Mouse (Mus musculus): ENCODE results near the gene Mttp. TPM values are rescaled to one million over a fixed set of nuclear protein-coding genes. Genes with fewer than 3 reads are reported as not detected.

Gene Mttp
- total RNA-seq, 2 experiments from 2014 or later = 0.91 TPM; not detected in 1

DNA sequence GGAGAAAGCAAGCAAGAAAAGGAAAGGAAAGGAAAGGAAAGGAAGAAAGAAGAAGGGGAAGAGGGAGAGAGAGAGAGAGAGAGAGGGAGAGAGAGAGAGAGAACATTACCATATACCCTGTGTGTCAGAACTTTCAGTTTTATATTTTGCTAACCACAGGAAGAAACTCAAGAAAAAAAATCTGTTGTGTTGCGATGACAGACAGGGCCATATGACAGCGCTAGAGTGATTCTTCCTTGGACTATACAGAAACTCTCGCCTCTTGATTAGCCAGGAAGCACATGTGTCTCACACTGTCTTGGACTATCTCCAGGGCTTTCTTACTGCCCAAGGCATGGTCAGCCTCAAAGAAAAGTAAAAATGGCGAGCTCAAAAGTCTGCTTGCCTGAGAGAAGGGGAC lies 82.1 kb downstream of the Mttp start:
- ATAC-seq (replicated peaks; ENCODE audit: low FRiP score, poor library complexity, severe bottlenecking) = no peak

DNA sequence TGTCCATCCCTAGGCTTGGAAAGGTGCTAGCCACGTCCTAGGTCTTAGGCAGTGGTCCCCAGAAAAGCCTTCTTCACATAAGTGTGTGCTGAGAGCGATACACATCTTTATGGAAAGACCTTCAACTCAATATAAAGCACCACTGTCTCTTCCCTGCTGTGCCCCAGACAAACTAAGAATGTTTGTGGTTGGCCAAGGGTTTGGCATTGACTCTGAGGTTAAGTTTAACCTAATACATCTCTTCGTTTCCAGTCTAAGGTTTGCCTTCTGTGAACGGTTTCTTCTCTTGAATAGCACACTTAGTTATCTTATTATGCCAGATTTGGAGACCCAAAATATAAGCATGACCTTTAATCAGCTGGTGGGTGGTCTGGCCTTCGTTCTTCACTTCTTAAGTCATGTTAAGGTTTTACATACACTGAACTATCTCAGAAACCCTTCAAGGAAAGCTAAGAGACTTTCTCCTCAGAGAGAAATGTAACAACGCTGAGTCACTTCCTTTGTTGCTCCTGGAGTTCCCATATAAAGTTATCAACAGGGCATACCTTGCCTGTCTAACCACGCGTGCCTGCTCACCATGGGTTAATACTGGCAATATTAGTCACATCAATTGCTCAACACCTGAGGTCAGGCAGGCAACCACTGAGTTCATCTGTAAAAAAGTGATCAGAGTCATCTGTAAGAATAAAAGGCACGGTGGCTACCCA lies 83.4 kb downstream of the Mttp start:
- no peak for ATAC-seq (replicated peaks; ENCODE audit: low FRiP score, poor library complexity, severe bottlenecking)

DNA sequence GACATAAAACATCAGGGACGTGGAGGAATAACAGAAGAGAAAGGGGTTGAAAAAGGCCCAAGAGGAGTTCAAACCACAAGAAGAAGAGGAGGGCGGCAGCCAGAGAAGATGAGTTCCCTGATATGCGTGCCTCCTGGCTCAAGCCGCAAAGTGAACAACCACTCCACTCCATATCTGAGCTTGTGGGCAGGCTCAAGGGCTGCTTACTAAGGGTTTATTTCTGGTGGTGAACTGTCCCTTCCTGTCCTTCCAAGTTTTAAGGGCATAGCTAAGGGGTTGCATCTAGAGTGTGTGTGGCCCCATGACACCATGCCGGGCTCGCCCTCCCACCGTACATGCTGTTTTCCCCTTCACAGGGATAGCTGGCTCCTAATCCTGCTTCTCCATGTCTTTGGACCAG lies 84.3 kb downstream of the Mttp start:
- ATAC-seq (replicated peaks; ENCODE audit: low FRiP score, poor library complexity, severe bottlenecking) = no peak

DNA sequence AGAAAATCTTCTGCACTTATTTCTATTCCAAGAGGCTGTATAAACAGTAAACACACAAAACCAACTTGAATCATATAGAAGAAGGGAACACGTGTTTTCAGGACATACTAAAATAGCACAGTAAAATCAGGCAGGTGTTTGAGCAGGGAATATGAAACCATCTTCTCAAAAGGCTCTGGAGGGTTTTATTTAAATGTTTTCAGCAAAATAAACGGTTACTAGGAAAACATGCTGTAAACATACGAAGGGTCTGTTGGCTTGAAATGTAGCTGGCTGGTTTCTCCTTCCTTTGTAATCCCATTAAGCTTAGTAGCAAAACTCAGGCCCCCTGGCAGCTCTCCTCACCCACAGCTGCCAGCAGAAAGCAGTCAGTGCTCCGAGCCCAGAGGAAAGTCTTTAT lies 86.5 kb downstream of the Mttp start:
- no peak for ATAC-seq (replicated peaks; ENCODE audit: low FRiP score, poor library complexity, severe bottlenecking)

DNA sequence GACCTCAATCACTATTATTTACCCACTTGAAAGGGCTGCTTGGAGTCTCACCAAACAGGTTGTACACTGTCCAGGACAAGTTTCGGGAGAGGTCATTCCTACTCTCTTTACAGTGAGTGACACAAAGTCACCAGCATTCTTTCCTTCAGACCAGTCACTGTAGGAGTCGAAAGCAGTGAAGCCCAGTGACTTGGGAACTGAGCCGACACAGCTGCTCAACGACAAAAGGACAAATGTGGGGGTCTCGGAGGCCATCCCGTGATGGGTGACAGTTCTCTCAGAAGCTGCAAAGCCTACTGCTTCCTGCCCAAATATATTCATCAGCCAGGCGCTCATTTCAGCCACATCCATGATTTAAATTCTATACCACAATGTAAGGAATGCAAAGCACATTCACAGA lies 87.8 kb downstream of the Mttp start:
- ATAC-seq (replicated peaks; ENCODE audit: low FRiP score, poor library complexity, severe bottlenecking) = no peak

DNA sequence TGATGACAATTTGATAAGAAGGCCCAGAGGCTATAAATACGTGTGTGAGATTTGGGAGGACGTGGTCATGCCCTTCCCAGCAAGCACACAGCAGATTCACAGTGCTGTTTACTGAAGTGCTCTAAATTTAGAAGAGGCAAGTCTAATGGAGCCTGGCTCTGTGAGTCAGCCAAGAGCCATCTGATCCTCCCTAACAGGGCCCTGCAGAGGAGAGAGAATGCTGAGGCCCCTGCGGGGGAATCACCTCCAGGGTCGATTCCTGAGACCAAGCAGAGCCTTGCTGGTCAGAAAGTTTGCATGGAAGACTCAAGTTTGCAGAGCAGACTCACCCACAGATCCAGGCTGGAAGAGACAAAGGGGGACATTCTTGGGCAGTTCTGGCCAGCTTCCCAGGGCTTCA lies 90.8 kb downstream of the Mttp start:
- no peak for ATAC-seq (replicated peaks; ENCODE audit: low FRiP score, poor library complexity, severe bottlenecking)

DNA sequence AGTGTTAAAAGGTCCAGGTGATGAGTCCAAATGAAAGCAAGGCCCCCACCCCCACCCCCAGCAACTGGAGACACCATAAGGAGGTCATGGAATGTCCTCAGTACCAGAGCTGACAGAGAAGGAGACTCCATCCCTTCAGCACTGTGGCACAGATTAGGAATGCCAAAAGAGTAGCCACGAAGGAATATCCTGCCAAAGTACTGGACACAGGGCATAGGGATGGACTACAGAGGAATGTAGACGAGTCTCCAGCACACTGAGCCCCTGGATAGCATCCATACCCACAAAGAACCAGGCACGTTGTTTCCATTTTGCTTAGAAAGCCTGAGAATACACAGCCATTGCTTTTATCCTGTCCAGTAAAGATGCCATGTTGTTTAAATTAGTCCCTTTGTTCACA lies 93.3 kb downstream of the Mttp start:
- ATAC-seq (replicated peaks; ENCODE audit: low FRiP score, poor library complexity, severe bottlenecking) = no peak

DNA sequence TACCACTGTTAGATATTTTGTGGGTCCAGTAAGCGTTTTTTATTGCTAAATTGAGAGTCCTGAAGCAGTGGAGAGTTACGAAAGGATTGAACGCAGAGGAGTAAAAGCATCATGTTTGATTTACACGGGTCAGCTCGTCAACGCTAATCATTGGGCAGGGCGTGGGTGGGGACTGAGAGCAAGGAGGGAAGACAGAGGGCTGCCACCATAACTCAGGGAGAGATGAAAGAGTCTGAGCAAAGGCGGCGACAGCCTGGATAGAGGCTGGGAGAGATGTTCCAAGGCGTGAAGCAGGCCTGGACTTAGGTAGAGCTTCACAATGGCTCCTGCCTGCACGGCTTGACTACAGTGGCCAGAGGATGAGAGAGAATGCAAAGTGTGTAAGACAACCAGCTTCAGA lies 94.0 kb downstream of the Mttp start:
- ATAC-seq (replicated peaks; ENCODE audit: low FRiP score, poor library complexity, severe bottlenecking) = no peak

DNA sequence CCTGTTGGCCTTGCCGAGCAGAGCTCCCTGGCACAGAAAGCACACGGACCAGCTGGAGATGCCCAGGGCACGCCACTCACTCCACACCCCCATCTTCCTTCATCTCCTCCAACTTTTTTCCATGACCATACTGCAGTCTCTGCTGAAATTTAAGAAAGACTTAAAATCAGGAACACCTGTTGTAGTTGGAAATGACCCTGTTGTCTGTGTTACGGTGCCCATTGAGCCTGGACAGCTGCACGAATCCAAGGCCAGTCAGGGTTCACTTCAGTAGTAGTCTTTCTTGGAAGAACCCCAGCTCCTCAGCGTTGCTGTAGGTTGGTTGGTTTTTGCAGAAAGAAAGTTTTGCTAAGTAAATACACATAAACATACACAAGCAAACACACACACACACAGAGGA lies 95.2 kb downstream of the Mttp start:
- ATAC-seq (replicated peaks; ENCODE audit: low FRiP score, poor library complexity, severe bottlenecking) = no peak

DNA sequence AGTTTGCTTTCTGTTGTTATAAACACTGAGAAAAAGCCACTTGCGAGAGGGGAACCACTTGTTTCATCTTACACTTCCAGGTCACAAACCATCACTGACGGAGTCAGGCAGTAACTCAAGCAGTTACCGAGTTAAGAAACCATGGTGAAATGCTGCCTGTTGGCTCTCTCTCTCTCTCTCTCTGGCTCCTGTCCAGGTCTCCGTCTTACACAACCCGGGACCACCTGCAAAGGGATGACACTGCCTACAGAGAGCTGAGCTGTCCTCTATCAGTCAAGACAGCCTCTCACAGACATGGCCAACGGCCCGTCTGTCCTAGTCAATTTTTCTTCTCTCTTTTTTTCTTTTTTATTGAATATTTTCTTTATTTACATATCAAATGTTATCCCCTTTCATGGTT lies 101.5 kb downstream of the Mttp start:
- no peak for ATAC-seq (replicated peaks; ENCODE audit: low FRiP score, poor library complexity, severe bottlenecking)

DNA sequence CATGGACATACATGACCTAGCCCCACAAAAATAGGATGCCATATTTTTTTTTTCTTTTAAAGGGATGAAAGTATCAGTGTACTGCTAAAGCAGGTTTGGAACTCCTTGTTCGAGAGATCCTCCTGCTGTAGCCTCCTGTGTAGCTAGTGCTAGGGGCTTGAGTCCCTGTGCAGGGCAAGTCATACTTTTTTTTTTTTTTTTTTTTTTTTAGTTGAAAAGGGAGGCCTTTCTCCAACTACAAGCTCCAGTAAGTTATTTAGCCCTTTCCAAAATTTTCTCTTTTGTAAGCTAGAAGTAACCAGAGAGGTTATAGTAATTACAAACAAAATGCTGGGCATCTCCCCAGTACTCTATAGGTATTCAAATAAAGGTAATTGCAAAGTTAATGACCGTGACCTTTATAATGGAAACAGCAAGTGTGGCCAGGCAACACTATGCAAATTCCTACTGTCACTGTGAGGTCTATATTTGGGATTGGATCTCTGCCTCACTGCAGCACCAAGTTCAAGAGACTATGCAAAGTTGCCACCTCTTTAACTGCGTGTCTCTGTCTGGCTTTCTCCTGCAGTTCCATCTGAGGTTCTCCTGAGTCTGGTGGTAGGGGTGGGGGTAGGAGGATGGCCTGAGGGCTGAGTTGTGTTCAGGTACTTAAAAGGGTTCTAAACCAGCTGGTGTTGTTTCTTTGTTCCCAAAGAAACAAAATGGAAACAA lies 103.0 kb downstream of the Mttp start:
- ATAC-seq (replicated peaks; ENCODE audit: low FRiP score, poor library complexity, severe bottlenecking) = no peak

DNA sequence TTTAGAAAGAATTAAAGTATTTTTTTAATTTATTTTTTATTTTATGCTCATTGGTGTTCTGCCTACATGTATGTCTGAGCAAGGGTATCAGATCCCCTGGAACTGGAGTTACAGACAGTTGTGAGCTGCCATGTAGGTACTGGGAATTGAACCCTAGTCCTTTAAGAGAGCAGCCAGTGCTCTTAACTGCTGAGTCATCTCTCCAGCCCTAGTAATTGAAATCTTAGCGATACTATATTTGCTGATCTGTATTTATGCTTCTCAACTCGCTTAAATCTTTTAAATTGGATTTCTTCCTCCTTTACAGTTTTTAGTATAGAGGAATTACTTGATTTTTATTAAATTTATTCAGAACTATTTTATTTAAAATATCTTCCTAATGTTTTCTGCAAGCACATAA lies 103.8 kb downstream of the Mttp start:
- ATAC-seq (replicated peaks; ENCODE audit: low FRiP score, poor library complexity, severe bottlenecking) = no peak

Other genes starting within 250 kb of the Mttp start
- gene Lamtor3, start 226.5 kb downstream of the Mttp start, total RNA-seq (2015; ENCODE audit: low replicate concordance) = 75.0 and 88.0 TPM in 2 replicates
- 58.6 and 69.3 TPM in 2 replicates for gene Lamtor3, start 226.5 kb downstream of the Mttp start, total RNA-seq (2017; ENCODE audit: low replicate concordance)
- gene Dapp1, start 163.4 kb downstream of the Mttp start, total RNA-seq (2015; ENCODE audit: low replicate concordance) = 22.3 and 27.7 TPM in 2 replicates
- gene Dapp1, start 163.4 kb downstream of the Mttp start, total RNA-seq (2017; ENCODE audit: low replicate concordance) = 26.3 TPM in 2 replicates
- not detected in 2 replicates for gene 1110002E22Rik, start 79.9 kb downstream of the Mttp start, total RNA-seq (2015; ENCODE audit: low replicate concordance)
- gene 1110002E22Rik, start 79.9 kb downstream of the Mttp start, total RNA-seq (2017; ENCODE audit: low replicate concordance) = not detected in 2 replicates
- gene Gm5105, start 77.6 kb downstream of the Mttp start, total RNA-seq (2015; ENCODE audit: low replicate concordance) = not detected in 2 replicates
- not detected in 2 replicates for gene Gm5105, start 77.6 kb downstream of the Mttp start, total RNA-seq (2017; ENCODE audit: low replicate concordance)
- 8.0 and 8.3 TPM in 2 replicates for gene Trmt10a, start 1.5 kb downstream of the Mttp start, total RNA-seq (2015; ENCODE audit: low replicate concordance)
- 10.7 and 30.7 TPM in 2 replicates for gene Trmt10a, start 1.5 kb downstream of the Mttp start, total RNA-seq (2017; ENCODE audit: low replicate concordance)
- gene 4930579F01Rik, start 48.9 kb upstream of the Mttp start, total RNA-seq (2015; ENCODE audit: low replicate concordance) = not detected in 2 replicates
- gene 4930579F01Rik, start 48.9 kb upstream of the Mttp start, total RNA-seq (2017; ENCODE audit: low replicate concordance) = not detected in 2 replicates
- gene Adh7, start 72.8 kb upstream of the Mttp start, total RNA-seq (2015; ENCODE audit: low replicate concordance) = not detected in 2 replicates
- not detected in 2 replicates for gene Adh7, start 72.8 kb upstream of the Mttp start, total RNA-seq (2017; ENCODE audit: low replicate concordance)
- not detected in 2 replicates for gene Adh1, start 116.0 kb upstream of the Mttp start, total RNA-seq (2015; ENCODE audit: low replicate concordance)
- 1.7 TPM in 1 of 2 replicates, not detected in the other for gene Adh1, start 116.0 kb upstream of the Mttp start, total RNA-seq (2017; ENCODE audit: low replicate concordance)
- gene Adh6a, start 168.3 kb upstream of the Mttp start, total RNA-seq (2015; ENCODE audit: low replicate concordance) = not detected in 2 replicates
- gene Adh6a, start 168.3 kb upstream of the Mttp start, total RNA-seq (2017; ENCODE audit: low replicate concordance) = not detected in 2 replicates
- not detected in 2 replicates for gene Adh6b, start 196.8 kb upstream of the Mttp start, total RNA-seq (2015; ENCODE audit: low replicate concordance)
- gene Adh6b, start 196.8 kb upstream of the Mttp start, total RNA-seq (2017; ENCODE audit: low replicate concordance) = not detected in 2 replicates